Mouse (Mus musculus): Measurements from ENCODE around the gene Chrnb2. TPM values are rescaled to one million over a fixed set of nuclear protein-coding genes. Genes with fewer than 3 reads are reported as not detected.

Chrnb2 gene
- total and polyA plus RNA-seq, 3 experiments = 0.19 to 1.3 (median 0.59) TPM

DNA sequence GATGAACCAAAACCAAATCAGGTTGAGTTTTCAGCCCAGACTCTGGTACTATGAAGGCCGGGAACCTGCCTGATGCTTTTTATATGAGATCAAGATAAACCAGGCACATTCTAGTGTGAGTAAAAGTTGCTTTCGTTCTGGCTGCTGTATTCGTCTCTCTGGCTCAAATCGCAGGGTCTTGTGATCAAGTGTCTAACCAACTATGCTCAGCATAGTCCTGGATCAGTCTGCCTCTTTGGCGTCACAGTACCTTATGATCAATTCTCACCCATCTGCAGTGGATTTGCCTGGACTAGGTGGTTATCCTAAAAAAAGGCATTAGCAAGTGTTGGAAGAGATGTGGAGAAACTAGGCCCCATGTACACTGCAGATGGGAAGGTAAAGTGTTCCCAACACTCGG is 60.4 kb downstream of the Chrnb2 start:
- Histone ChIP-seq H3K27me3 (replicated peaks) (no peaks in the 10 kb centered on the region), H3K9me3 (replicated peaks; ENCODE audit: low read length) (peaks cover 6% of the 10 kb centered on the region), H3K4me1 (ENCODE audit: control insufficient read depth in 1 of 2, insufficient read depth in 2 of 2) (peaks cover 6 to 11% of the 10 kb centered on the region in 2 experiments), H3K9ac (ENCODE audit: insufficient read depth, low read depth) (no peak overlapping the region), H3K79me2 (replicated peaks; ENCODE audit: control insufficient read depth, extremely low read depth, insufficient read depth, poor library complexity, severe bottlenecking) (no peaks in the 10 kb centered on the region), H3K36me3 (replicated peaks in 1 of 2; ENCODE audit: control insufficient read depth in 1 of 2, insufficient read depth in 1 of 2, low read length in 1 of 2) (no peaks in the 10 kb centered on the region), H3K4me3 (replicated peaks in 1 of 3; ENCODE audit: low read depth in 2 of 3, low read length in 2 of 3, poor library complexity in 1 of 3) (no peak overlapping the region), H3K27ac (ENCODE audit: insufficient read depth, low read depth) (no peak overlapping the region), H3K4me2 (ENCODE audit: insufficient read depth, low read depth, poor library complexity, severe bottlenecking) (no peak overlapping the region)
- in situ Hi-C loops (cut with MboI; ENCODE audit: low pct_ligation_motif_present, low pct_unique_long_range_greater_than_20kb, low sequenced_read_pairs) (no loop called here), dilution Hi-C loops (cut with MboI; ENCODE audit: extremely low pct_ligation_motif_present, extremely low pct_unique_long_range_greater_than_20kb, low sequenced_read_pairs) (no loop called here)
- no peak for DNase-seq (ENCODE audit: extremely low read depth)
- no peak for TF ChIP-seq JUND (conservative IDR thresholded peaks at IDR 0.05; ENCODE audit: low read depth, low read length)
- no peak for TF ChIP-seq MEF2A (IDR thresholded peaks at IDR 0.05; ENCODE audit: borderline replicate concordance, low read depth, low read length)
- TF ChIP-seq TBP (conservative IDR thresholded peaks at IDR 0.05; ENCODE audit: low read depth, low read length) = no peak
- no peak for TF ChIP-seq NRF1 (IDR thresholded peaks at IDR 0.05; ENCODE audit: low read depth, low read length)
- TF ChIP-seq ELF1 (IDR thresholded peaks at IDR 0.05; ENCODE audit: low read depth, low read length) = no peak
- no peak for TF ChIP-seq TCF12 (IDR thresholded peaks at IDR 0.05; ENCODE audit: low read depth, low read length)
- TF ChIP-seq ETS1 (conservative IDR thresholded peaks at IDR 0.05; ENCODE audit: low read depth, low read length) = no peak
- TF ChIP-seq RAD21 (IDR thresholded peaks at IDR 0.05; ENCODE audit: low read depth, low read length) = no peak
- TF ChIP-seq PAX5 (IDR thresholded peaks at IDR 0.05; ENCODE audit: low read length) = no peak
- TF ChIP-seq KAT2A (IDR thresholded peaks at IDR 0.05; ENCODE audit: insufficient replicate concordance, low read length) = no peak
- no peak for TF ChIP-seq BHLHE40 (IDR thresholded peaks at IDR 0.05; ENCODE audit: low read depth, low read length)
- no peak for TF ChIP-seq SMC3 (IDR thresholded peaks at IDR 0.05; ENCODE audit: low read depth, low read length)

- Histone ChIP-seq H3K27ac (ENCODE audit: insufficient read depth, low read depth) (no peak overlapping the region), H3K27me3 (replicated peaks) (no peaks in the 10 kb centered on the region), H3K79me2 (replicated peaks; ENCODE audit: control insufficient read depth, extremely low read depth, insufficient read depth, poor library complexity, severe bottlenecking) (no peaks in the 10 kb centered on the region), H3K4me3 (replicated peaks in 1 of 3; ENCODE audit: low read depth in 2 of 3, low read length in 2 of 3, poor library complexity in 1 of 3) (no peak overlapping the region), H3K9me3 (replicated peaks; ENCODE audit: low read length) (peaks cover 7% of the 10 kb centered on the region), H3K4me1 (ENCODE audit: control insufficient read depth in 1 of 2, insufficient read depth in 2 of 2) (peaks cover 6 to 11% of the 10 kb centered on the region in 2 experiments), H3K9ac (ENCODE audit: insufficient read depth, low read depth) (no peak overlapping the region), H3K4me2 (ENCODE audit: insufficient read depth, low read depth, poor library complexity, severe bottlenecking) (no peak overlapping the region), H3K36me3 (replicated peaks in 1 of 2; ENCODE audit: control insufficient read depth in 1 of 2, insufficient read depth in 1 of 2, low read length in 1 of 2) (no peaks in the 10 kb centered on the region)
- in situ Hi-C loops (cut with MboI; ENCODE audit: low pct_ligation_motif_present, low pct_unique_long_range_greater_than_20kb, low sequenced_read_pairs) = no loop called here
- DNase-seq (ENCODE audit: extremely low read depth) = no peak
- dilution Hi-C loops (cut with MboI; ENCODE audit: extremely low pct_ligation_motif_present, extremely low pct_unique_long_range_greater_than_20kb, low sequenced_read_pairs) = no loop called here
- TF ChIP-seq CTCF (conservative IDR thresholded peaks at IDR 0.05 in 1 of 2, IDR thresholded peaks at IDR 0.05 in 1 of 2; ENCODE audit: low read depth in 2 of 2, low read length in 2 of 2) = no peak
Measured at GRCm38 (mm10) chr3:89703596-89703995, 60.8 kb downstream of the Chrnb2 start.

GRCm38 (mm10) chr3:89700461-89700860 is 64.0 kb downstream of the Chrnb2 start:
- dilution Hi-C loops (cut with MboI; ENCODE audit: extremely low pct_ligation_motif_present, extremely low pct_unique_long_range_greater_than_20kb, low sequenced_read_pairs) = no loop called here
- Histone ChIP-seq H3K27ac (ENCODE audit: insufficient read depth, low read depth) (no peak overlapping the region), H3K4me1 (ENCODE audit: control insufficient read depth in 1 of 2, insufficient read depth in 2 of 2) (peaks cover 4 to 11% of the 10 kb centered on the region in 2 experiments), H3K4me3 (replicated peaks in 1 of 3; ENCODE audit: low read depth in 2 of 3, low read length in 2 of 3, poor library complexity in 1 of 3) (no peak overlapping the region), H3K79me2 (replicated peaks; ENCODE audit: control insufficient read depth, extremely low read depth, insufficient read depth, poor library complexity, severe bottlenecking) (no peaks in the 10 kb centered on the region), H3K9me3 (replicated peaks; ENCODE audit: low read length) (peaks cover 7% of the 10 kb centered on the region), H3K4me2 (ENCODE audit: insufficient read depth, low read depth, poor library complexity, severe bottlenecking) (no peak overlapping the region), H3K9ac (ENCODE audit: insufficient read depth, low read depth) (no peak overlapping the region), H3K36me3 (replicated peaks in 1 of 2; ENCODE audit: control insufficient read depth in 1 of 2, insufficient read depth in 1 of 2, low read length in 1 of 2) (no peaks in the 10 kb centered on the region), H3K27me3 (replicated peaks) (no peaks in the 10 kb centered on the region)
- in situ Hi-C loops (cut with MboI; ENCODE audit: low pct_ligation_motif_present, low pct_unique_long_range_greater_than_20kb, low sequenced_read_pairs) = no loop called here
- DNase-seq (ENCODE audit: extremely low read depth) = no peak
- TF ChIP-seq IRF4 (IDR thresholded peaks at IDR 0.05; ENCODE audit: low read depth, low read length) (no peak), RAD21 (IDR thresholded peaks at IDR 0.05; ENCODE audit: low read depth, low read length) (no peak), JUND (conservative IDR thresholded peaks at IDR 0.05; ENCODE audit: low read depth, low read length) (no peak), GABPA (IDR thresholded peaks at IDR 0.05; ENCODE audit: insufficient replicate concordance, low read depth, low read length) (no peak), MAFK (IDR thresholded peaks at IDR 0.05; ENCODE audit: insufficient replicate concordance, low read length) (no peak), MAZ (IDR thresholded peaks at IDR 0.05; ENCODE audit: low read depth, low read length) (no peak), CHD1 (IDR thresholded peaks at IDR 0.05; ENCODE audit: low read depth, low read length) (no peak), PAX5 (IDR thresholded peaks at IDR 0.05; ENCODE audit: low read length) (no peak), EP300 (IDR thresholded peaks at IDR 0.05; ENCODE audit: low read length) (no peak), UBTF (IDR thresholded peaks at IDR 0.05; ENCODE audit: low read depth, low read length) (no peak), KAT2A (IDR thresholded peaks at IDR 0.05; ENCODE audit: insufficient replicate concordance, low read length) (no peak)

Data from CH12.LX (cell line).